ENCODE assay signal across 7 mouse cellular contexts in genomic region chr12:80063402-80064150, GRCm38 (mm10). TPM values are rescaled to one million over a fixed set of nuclear protein-coding genes. Genes with fewer than 3 reads are reported as not detected.
DNase-seq lines count a peak whose midpoint lies in the region; ATAC-seq lines count a peak whose summit lies in the region.

No protein-coding gene starts in this region.

- ATAC-seq in lung, embryonic 16.5 days (ENCODE audit: low read depth) = peak; percentile 30; the same call in 1 of the 2 replicates
- no peak for ATAC-seq in limb, embryonic 11.5 days (ENCODE audit: insufficient number of reproducible peaks, low FRiP score, low TSS enrichment, low read depth)
- no peak for ATAC-seq in neural tube, embryonic 15.5 days (ENCODE audit: low FRiP score)

- no peak overlapping the region for H3K4me3 ChIP-seq in lung, embryonic 16.5 days (ENCODE audit: low read length)
- H3K4me3 ChIP-seq in forebrain, embryonic 10.5 days = peak overlapping the region; percentile 37; the same call in 1 of the 2 replicates
- no peak overlapping the region for H3K4me3 ChIP-seq in limb, embryonic 11.5 days (ENCODE audit: low read depth, low read length)
- no peak overlapping the region for H3K4me3 ChIP-seq in neural tube, embryonic 15.5 days (replicated peaks)

- H3K4me1 ChIP-seq in lung, embryonic 16.5 days (replicated peaks; ENCODE audit: control insufficient read depth, insufficient read depth, low read length) = peaks cover 50% of the 10 kb centered on the region
- peaks cover 90% of the 10 kb centered on the region for H3K4me1 ChIP-seq in forebrain, embryonic 10.5 days
- peaks cover 31% of the 10 kb centered on the region for H3K4me1 ChIP-seq in limb, embryonic 11.5 days (ENCODE audit: control insufficient read depth, insufficient read depth, low read length)
- H3K4me1 ChIP-seq in neural tube, embryonic 15.5 days = peaks cover 55% of the 10 kb centered on the region

- DNase-seq in lung, postnatal 10 days = no peak
- no peak for DNase-seq in forebrain, embryonic 10.5 days (ENCODE audit: extremely low spot score, low spot score)
- DNase-seq in limb, embryonic 11.5 days (ENCODE audit: low spot score) = no peak
- no peak for DNase-seq in natural killer cell, adult 2 months (ENCODE audit: low spot score in 2 of 2)
- no peak for DNase-seq in urinary bladder, postnatal 10 days (ENCODE audit: low spot score)

- no peaks in the 10 kb centered on the region for H3K36me3 ChIP-seq in lung, embryonic 16.5 days (ENCODE audit: control insufficient read depth, insufficient read depth, low read length)
- H3K36me3 ChIP-seq in forebrain, embryonic 10.5 days (replicated peaks) = no peaks in the 10 kb centered on the region
- H3K36me3 ChIP-seq in limb, embryonic 11.5 days (ENCODE audit: control insufficient read depth, insufficient read depth, low read length) = no peaks in the 10 kb centered on the region
- H3K36me3 ChIP-seq in neural tube, embryonic 15.5 days = no peaks in the 10 kb centered on the region

- no peaks in the 10 kb centered on the region for H3K27me3 ChIP-seq in lung, embryonic 16.5 days (ENCODE audit: control insufficient read depth, insufficient read depth, low read depth, low read length)
- H3K27me3 ChIP-seq in forebrain, embryonic 10.5 days (ENCODE audit: poor library complexity, severe bottlenecking) = no peaks in the 10 kb centered on the region
- H3K27me3 ChIP-seq in limb, embryonic 11.5 days (ENCODE audit: control insufficient read depth, insufficient read depth, low read length) = no peaks in the 10 kb centered on the region
- H3K27me3 ChIP-seq in neural tube, embryonic 15.5 days (replicated peaks) = no peaks in the 10 kb centered on the region

- no peaks in the 10 kb centered on the region for H3K9me3 ChIP-seq in lung, embryonic 16.5 days (ENCODE audit: control insufficient read depth, low read length)
- H3K9me3 ChIP-seq in forebrain, embryonic 10.5 days = no peaks in the 10 kb centered on the region
- no peaks in the 10 kb centered on the region for H3K9me3 ChIP-seq in limb, embryonic 11.5 days (ENCODE audit: control insufficient read depth, low read length)
- no peaks in the 10 kb centered on the region for H3K9me3 ChIP-seq in neural tube, embryonic 15.5 days (replicated peaks)

- 0 out of 2 replicates have a peak overlapping the region, but pooled peaks have one; percentile 12 for H3K9ac ChIP-seq in lung, embryonic 16.5 days (ENCODE audit: low read length)
- H3K9ac ChIP-seq in limb, embryonic 11.5 days (ENCODE audit: low read length) = no peak overlapping the region
- H3K9ac ChIP-seq in neural tube, embryonic 15.5 days (replicated peaks) = no peak overlapping the region

- peak overlapping the region; percentile 60 for H3K27ac ChIP-seq in lung, embryonic 16.5 days (ENCODE audit: low read length)
- peak overlapping the region; percentile 96 for H3K27ac ChIP-seq in forebrain, embryonic 10.5 days
- H3K27ac ChIP-seq in limb, embryonic 11.5 days (replicated peaks; ENCODE audit: low read depth, low read length) = peak overlapping the region; percentile 90
- H3K27ac ChIP-seq in neural tube, embryonic 15.5 days (replicated peaks) = peak overlapping the region; percentile 80

- H3K4me2 ChIP-seq in lung, embryonic 16.5 days (ENCODE audit: low read depth, low read length) = no peak overlapping the region
- no peak overlapping the region for H3K4me2 ChIP-seq in limb, embryonic 11.5 days (ENCODE audit: low read depth, severe bottlenecking)
- no peak overlapping the region for H3K4me2 ChIP-seq in neural tube, embryonic 15.5 days

- 42% methylated on average over 7 of the region's 7 CpGs for WGBS in lung, embryonic 16.5 days
- 29% methylated on average over 7 of the region's 7 CpGs for WGBS in forebrain, embryonic 10.5 days
- WGBS in limb, embryonic 11.5 days = 52% methylated on average over 7 of the region's 7 CpGs
- WGBS in neural tube, embryonic 15.5 days = 21% methylated on average over 7 of the region's 7 CpGs

RNA-seq across cellular contexts. Expression of gene Zfp36l1, which starts 49.2 kb away (rescaled TPM):
- polyA plus RNA-seq in lung, embryonic 16.5 days (2015; fragmentation: Nextera tagmentation; extraction: Ambion mirVana) = 131 and 152 TPM in 2 replicates
- 121 and 129 TPM in 2 replicates for polyA plus RNA-seq in forebrain, embryonic 10.5 days (2016; fragmentation: Nextera tagmentation; extraction: Ambion mirVana)
- 140 and 149 TPM in 2 replicates for polyA plus RNA-seq in limb, embryonic 11.5 days (2014; fragmentation: Nextera tagmentation; extraction: Ambion mirVana)
- polyA plus RNA-seq in neural tube, embryonic 15.5 days (2015; fragmentation: Nextera tagmentation; extraction: Ambion mirVana) = 33.6 and 54.3 TPM in 2 replicates
